Mouse (Mus musculus) erythroblast, embryonic 14.5 days (primary cell): ENCODE data around the gene Bbs2. TPM values are rescaled to one million over a fixed set of nuclear protein-coding genes. Genes with fewer than 3 reads are reported as not detected.
"Not testable (repeated sequence)": the region's sequence is repeated elsewhere in the genome, so short reads cannot be mapped to it uniquely, and the experiment has no call there.

Experiments
- H3K27me3 ChIP-seq: 2 replicates; pipeline ENCODE4 v1.6.1; 2012; ENCODE audit warnings: inconsistent platforms; ENCODE audit not compliant: control insufficient read depth
- H3K36me3 ChIP-seq: 2 replicates; pipeline ENCODE4 v1.6.1; 2012; ENCODE audit warnings: mild to moderate bottlenecking, inconsistent platforms; ENCODE audit not compliant: control insufficient read depth
- H3K4me1 ChIP-seq: 2 replicates; pipeline ENCODE4 v1.6.1; 2012; ENCODE audit warnings: inconsistent platforms; ENCODE audit not compliant: control insufficient read depth
- H3K4me3 ChIP-seq: replicated peaks from 2 replicates; pipeline ENCODE3; 2012; ENCODE audit warnings: moderate library complexity, mild to moderate bottlenecking, inconsistent platforms
- H3K9me3 ChIP-seq: 2 replicates; pipeline ENCODE4 v1.6.1; 2012; ENCODE audit warnings: low read length, inconsistent platforms, mixed read lengths; ENCODE audit not compliant: control insufficient read depth
- GATA1 ChIP-seq: IDR thresholded peaks from 2 replicates; pipeline ENCODE4 v1.6.1; 2012; ENCODE audit warnings: low read length, inconsistent platforms, mixed read lengths
- TAL1 ChIP-seq: IDR thresholded peaks from 3 replicates; pipeline ENCODE4 v1.6.1; 2012; ENCODE audit warnings: low read length, inconsistent platforms, mixed read lengths
- polyA plus RNA-seq: library from polyadenylated mRNA; stranded (reverse); fragments of >175 nt; gene quantifications from 2 replicates; pipeline ENCODE4 v1.2.3, GENCODE M21; 2012

Gene Bbs2
- polyA plus RNA-seq: 0.01 and 0.17 TPM in 2 replicates

DNA sequence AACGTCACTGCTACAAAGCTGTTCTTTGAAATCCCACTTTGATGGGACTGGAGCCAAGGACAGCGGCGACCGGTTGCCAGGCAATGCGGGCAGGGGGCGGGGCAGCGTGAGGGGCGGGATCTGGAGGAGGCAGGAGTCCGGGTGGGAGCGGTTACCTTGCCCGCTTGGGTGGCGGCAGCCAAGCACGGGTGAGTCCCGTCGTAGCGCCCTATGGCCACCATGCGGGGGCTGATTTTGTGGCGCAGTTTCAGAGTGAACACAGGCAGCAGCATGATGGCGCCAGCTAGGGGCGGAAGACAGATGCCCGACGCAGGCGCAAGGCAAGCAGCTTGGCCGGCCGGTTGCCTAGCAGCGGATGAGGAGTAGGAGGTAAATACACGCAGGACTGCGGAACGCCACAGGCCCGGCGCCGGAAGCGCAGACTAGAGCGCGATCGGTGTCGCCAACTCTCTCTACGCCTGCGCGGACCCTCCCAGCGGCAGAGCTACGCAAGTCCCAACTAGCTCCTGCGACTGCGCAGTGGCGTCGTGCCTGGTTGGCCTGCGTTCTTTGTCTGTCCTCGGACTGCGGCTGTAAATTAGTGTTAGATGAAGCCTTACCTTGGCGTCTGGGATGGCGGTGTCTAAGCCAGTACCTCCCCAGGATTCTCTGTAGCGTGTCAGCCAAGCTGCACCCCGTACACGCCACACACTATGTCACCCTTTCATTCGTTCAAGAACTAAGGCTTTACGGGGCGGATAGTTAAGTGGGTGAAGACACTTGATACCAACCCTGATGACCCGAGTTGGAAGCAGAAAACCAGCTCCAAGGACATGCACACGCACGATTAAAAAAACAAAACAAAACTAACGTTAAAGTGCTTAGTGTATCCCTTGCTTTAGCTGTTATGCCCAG is at the start of gene Bbs2:
TSS of gene Bbs2 (minus strand) at position 848 of the 894 bp plus-strand sequence.
- no peaks in the 10 kb centered on the region for H3K9me3 ChIP-seq

DNA sequence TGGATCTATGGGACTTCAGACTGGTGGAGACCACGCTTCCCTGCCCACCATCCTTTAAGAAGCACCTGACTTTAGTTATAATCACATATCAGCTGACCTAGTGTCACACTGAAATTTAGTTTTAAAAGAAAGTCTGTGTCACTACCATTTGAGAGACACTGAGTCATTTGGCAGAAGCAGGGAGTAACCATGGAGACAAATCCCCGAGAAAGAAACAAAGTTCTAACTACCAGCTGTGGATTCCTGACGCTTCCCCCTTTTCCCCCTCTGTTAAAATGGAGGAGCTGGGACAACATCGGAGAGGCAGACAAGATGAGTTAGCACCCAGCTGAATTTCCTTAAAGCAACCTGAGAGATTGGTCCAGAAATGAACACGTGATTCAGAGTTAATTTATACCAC is 49.5 kb upstream of the Bbs2 start:
- Histone ChIP-seq H3K9me3 (no peaks in the 10 kb centered on the region), H3K27me3 (peaks cover 50% of the 10 kb centered on the region), H3K36me3 (no peaks in the 10 kb centered on the region), H3K4me3 (no peak overlapping the region), H3K4me1 (peaks cover 48% of the 10 kb centered on the region)
- TF ChIP-seq TAL1 (no peak), GATA1 (no peak)

More for the DNA sequence above, at the start of gene Bbs2:
- TF ChIP-seq GATA1 (no peak), TAL1 (no peak)
- Histone ChIP-seq H3K4me1 (peaks cover 32% of the 10 kb centered on the region), H3K27me3 (peaks cover 35% of the 10 kb centered on the region), H3K36me3 (no peaks in the 10 kb centered on the region), H3K4me3 (peak within 1 kb of the TSS; percentile 77)

GRCm38 (mm10) chr8:94140266-94140795 is 41.6 kb upstream of the Bbs2 start:
- TF ChIP-seq TAL1: no peak
- no peak for TF ChIP-seq GATA1
- H3K36me3 ChIP-seq: no peaks in the 10 kb centered on the region
- peaks cover 37% of the 10 kb centered on the region for H3K27me3 ChIP-seq

DNA sequence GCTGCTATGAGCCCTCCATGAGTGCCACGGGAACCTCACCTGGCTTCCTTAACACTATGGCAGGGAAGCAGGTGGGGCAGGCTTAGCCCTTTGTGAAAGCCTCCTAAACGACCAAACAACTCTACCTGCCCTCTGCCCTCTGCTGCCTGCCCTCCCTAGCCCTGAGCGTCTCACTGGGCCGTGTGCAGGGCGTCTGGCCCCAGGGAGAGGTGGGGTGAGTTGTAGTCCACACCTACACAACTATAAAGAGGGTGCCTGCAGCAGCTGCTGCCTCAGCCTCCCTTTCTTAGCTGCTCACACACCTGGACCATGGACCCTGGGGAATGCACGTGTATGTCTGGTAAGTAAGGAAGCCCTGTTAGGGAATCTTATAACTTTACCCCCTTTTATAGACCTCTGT is 38.2 kb upstream of the Bbs2 start, which contains the start of gene Mt4:
TSS of gene Mt4 (plus strand) at position 265 of the 400 bp plus-strand sequence.
- no peaks in the 10 kb centered on the region for H3K36me3 ChIP-seq
- H3K4me3 ChIP-seq: no peak within 1 kb of the TSS
- no peak for TF ChIP-seq TAL1
- TF ChIP-seq GATA1: no peak
- H3K4me1 ChIP-seq: peaks cover 9% of the 10 kb centered on the region
- H3K27me3 ChIP-seq: peaks cover 20% of the 10 kb centered on the region
- 0 out of 2 replicates have a peak, but pooled peaks cover 2% of the 10 kb centered on the region for H3K9me3 ChIP-seq

More at GRCm38 (mm10) chr8:94140266-94140795, 41.6 kb upstream of the Bbs2 start:
- Histone ChIP-seq H3K9me3 (no peaks in the 10 kb centered on the region), H3K4me3 (no peak overlapping the region), H3K4me1 (no peaks in the 10 kb centered on the region; the same call in 1 of the 2 replicates)

- H3K36me3 ChIP-seq: no peaks in the 10 kb centered on the region
- H3K4me3 ChIP-seq: no peak overlapping the region
- TF ChIP-seq GATA1: no peak
- TF ChIP-seq TAL1: no peak
- H3K9me3 ChIP-seq: 0 out of 2 replicates have a peak, but pooled peaks cover 2% of the 10 kb centered on the region
- peaks cover 20% of the 10 kb centered on the region for H3K27me3 ChIP-seq
- H3K4me1 ChIP-seq: peaks cover 9% of the 10 kb centered on the region
These were observed 37.5 kb upstream of the Bbs2 start for GRCm38 (mm10) chr8:94136192-94136591.

- H3K27me3 ChIP-seq: peaks cover 24% of the 10 kb centered on the region
- TF ChIP-seq GATA1: no peak
- no peak for TF ChIP-seq TAL1
- H3K9me3 ChIP-seq: 0 out of 2 replicates have a peak, but pooled peaks cover 2% of the 10 kb centered on the region
These were observed 36.8 kb upstream of the Bbs2 start for GRCm38 (mm10) chr8:94135556-94135955.

GRCm38 (mm10) chr8:94134601-94135000 is 35.9 kb upstream of the Bbs2 start:
- not testable (repeated sequence) for H3K4me3 ChIP-seq, H3K4me1 ChIP-seq, H3K9me3 ChIP-seq, H3K36me3 ChIP-seq
- H3K27me3 ChIP-seq: peaks cover 25% of the 10 kb centered on the region

More at GRCm38 (mm10) chr8:94135556-94135955, 36.8 kb upstream of the Bbs2 start:
- Histone ChIP-seq H3K36me3 (no peaks in the 10 kb centered on the region), H3K4me1 (peaks cover 9% of the 10 kb centered on the region), H3K4me3 (no peak overlapping the region)

- Histone ChIP-seq H3K4me3 (no peak overlapping the region), H3K36me3 (no peaks in the 10 kb centered on the region), H3K27me3 (peaks cover 40% of the 10 kb centered on the region), H3K9me3 (0 out of 2 replicates have a peak, but pooled peaks cover 2% of the 10 kb centered on the region), H3K4me1 (peaks cover 9% of the 10 kb centered on the region)
- TF ChIP-seq TAL1: no peak
- TF ChIP-seq GATA1: no peak
These were observed 33.4 kb upstream of the Bbs2 start for GRCm38 (mm10) chr8:94132096-94132495.

DNA sequence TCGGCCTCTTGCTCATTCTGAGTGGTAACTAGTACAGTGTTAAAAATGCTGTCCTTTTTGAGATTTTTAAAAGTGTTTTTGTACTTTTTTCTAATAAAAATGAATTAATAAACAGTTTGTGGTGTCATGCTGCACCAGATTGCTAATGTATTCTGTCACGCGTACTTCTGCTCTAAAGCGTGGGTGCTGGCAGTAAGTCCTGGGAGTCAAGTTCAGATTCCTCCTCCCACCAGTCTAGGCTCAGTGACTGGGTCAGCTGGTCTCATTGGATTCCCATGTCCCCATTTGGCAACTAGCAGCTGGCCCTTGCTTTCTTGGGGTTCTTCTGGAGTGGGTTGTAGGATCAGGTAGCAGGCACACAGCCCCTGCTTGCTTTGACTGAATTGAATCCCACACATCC is 31.4 kb upstream of the Bbs2 start:
- H3K36me3 ChIP-seq: no peaks in the 10 kb centered on the region
- H3K27me3 ChIP-seq: peaks cover 42% of the 10 kb centered on the region
- H3K4me3 ChIP-seq: no peak overlapping the region
- TF ChIP-seq TAL1: no peak
- no peak for TF ChIP-seq GATA1
- H3K9me3 ChIP-seq: 0 out of 2 replicates have a peak, but pooled peaks cover 2% of the 10 kb centered on the region
- H3K4me1 ChIP-seq: peaks cover 9% of the 10 kb centered on the region
